Mouse (Mus musculus): ENCODE results near the gene Slc38a7.
A peak's percentile ranks its signal among the peaks of the same experiment; 100 is the strongest.
"Not testable (repeated sequence)": the region's sequence is repeated elsewhere in the genome, so short reads cannot be mapped to it uniquely, and the experiment has no call there.

Slc38a7 gene

GRCm38 (mm10) chr8:95850326-95850725, 3.0 kb downstream of the Slc38a7 start:
- DNase-seq (ENCODE audit: low read depth, low spot score): no peak

- no peak for DNase-seq (ENCODE audit: low read depth, low spot score)
Observed at GRCm38 (mm10) chr8:95848734-95849464, 4.4 kb downstream of the Slc38a7 start.

- no peak for DNase-seq (ENCODE audit: low read depth, low spot score)
Observed at GRCm38 (mm10) chr8:95848061-95848551, 5.2 kb downstream of the Slc38a7 start.

GRCm38 (mm10) chr8:95845026-95845425, 8.3 kb downstream of the Slc38a7 start:
- no peak for DNase-seq (ENCODE audit: low read depth, low spot score)

GRCm38 (mm10) chr8:95843968-95844367, 9.4 kb downstream of the Slc38a7 start:
- DNase-seq (ENCODE audit: low read depth, low spot score): no peak

- DNase-seq (ENCODE audit: low read depth, low spot score): no peak
Observed at GRCm38 (mm10) chr8:95841436-95841835, 11.9 kb downstream of the Slc38a7 start.

- no peak for DNase-seq (ENCODE audit: low read depth, low spot score)
Observed at GRCm38 (mm10) chr8:95839289-95839688, 14.1 kb downstream of the Slc38a7 start.

GRCm38 (mm10) chr8:95837266-95837665, 16.1 kb downstream of the Slc38a7 start:
- no peak for DNase-seq (ENCODE audit: low read depth, low spot score)

GRCm38 (mm10) chr8:95835891-95836290, 17.4 kb downstream of the Slc38a7 start:
- no peak for DNase-seq (ENCODE audit: low read depth, low spot score)

- DNase-seq (ENCODE audit: low read depth, low spot score): peak; percentile 7
Observed at GRCm38 (mm10) chr8:95833435-95833984, 19.8 kb downstream of the Slc38a7 start.

GRCm38 (mm10) chr8:95832603-95833434, 20.5 kb downstream of the Slc38a7 start:
- peak; percentile 79 for DNase-seq (ENCODE audit: low read depth, low spot score)

- DNase-seq (ENCODE audit: low read depth, low spot score): no peak
Observed at GRCm38 (mm10) chr8:95830144-95830543, 23.2 kb downstream of the Slc38a7 start.

- not testable (repeated sequence) for DNase-seq (ENCODE audit: low read depth, low spot score)
Observed at GRCm38 (mm10) chr8:95825162-95825561, 28.2 kb downstream of the Slc38a7 start, which contains the start of gene Sap18b. Gene Sap18b (plus strand): TSS chr8:95825346.

GRCm38 (mm10) chr8:95822699-95823098, 30.6 kb downstream of the Slc38a7 start:
- no peak for DNase-seq (ENCODE audit: low read depth, low spot score)

- no peak for DNase-seq (ENCODE audit: low read depth, low spot score)
Observed at GRCm38 (mm10) chr8:95822096-95822495, 31.2 kb downstream of the Slc38a7 start.

GRCm38 (mm10) chr8:95821266-95821665, 32.1 kb downstream of the Slc38a7 start:
- DNase-seq (ENCODE audit: low read depth, low spot score): no peak

GRCm38 (mm10) chr8:95818211-95818610, 35.1 kb downstream of the Slc38a7 start:
- no peak for DNase-seq (ENCODE audit: low read depth, low spot score)

GRCm38 (mm10) chr8:95817597-95817996, 35.7 kb downstream of the Slc38a7 start:
- DNase-seq (ENCODE audit: low read depth, low spot score): no peak

GRCm38 (mm10) chr8:95816044-95816708, 37.2 kb downstream of the Slc38a7 start:
- DNase-seq (ENCODE audit: low read depth, low spot score): no peak

- peak; percentile 36 for DNase-seq (ENCODE audit: low read depth, low spot score)
Observed at GRCm38 (mm10) chr8:95810184-95810591, 43.2 kb downstream of the Slc38a7 start.

GRCm38 (mm10) chr8:95809116-95809515, 44.2 kb downstream of the Slc38a7 start:
- no peak for DNase-seq (ENCODE audit: low read depth, low spot score)

- no peak for DNase-seq (ENCODE audit: low read depth, low spot score)
Observed at GRCm38 (mm10) chr8:95808631-95809030, 44.7 kb downstream of the Slc38a7 start.

Data from CD4-positive helper T cell, adult 2 months (primary cell).